ENCODE assay signal across 29 mouse cellular contexts in genomic region chr3:120342747-120343377, GRCm38 (mm10).
DNase-seq lines count a peak whose midpoint lies in the region; ATAC-seq and TF ChIP-seq lines count a peak whose summit lies in the region.
"Had no signal": no experiment of that assay in that cellular context is flagged by ENCODE, and none has a peak within 500 bp of the region (broad histone marks: within the 10 kb centered on the region; RNA-seq: fewer than 3 reads in every experiment).

No protein-coding gene starts in this region.

- H3K4me1 ChIP-seq in hindbrain, embryonic 14.5 days (replicated peaks; ENCODE audit: control insufficient read depth, insufficient read depth, low read length) = no peaks in the 10 kb centered on the region
- peaks cover 5% of the 10 kb centered on the region; the same call in 1 of the 2 replicates for H3K4me1 ChIP-seq in hindbrain, embryonic 10.5 days (replicated peaks)
- H3K4me1 ChIP-seq in midbrain, embryonic 12.5 days = 0 out of 2 replicates have a peak, but pooled peaks cover 2% of the 10 kb centered on the region
- no peaks in the 10 kb centered on the region for H3K4me1 ChIP-seq in midbrain, embryonic 10.5 days
- peaks cover 7% of the 10 kb centered on the region for H3K4me1 ChIP-seq in forebrain, embryonic 16.5 days (replicated peaks; ENCODE audit: control insufficient read depth, insufficient read depth, low read length)
- no peaks in the 10 kb centered on the region for H3K4me1 ChIP-seq in midbrain, postnatal 0 days (ENCODE audit: insufficient read depth, low read length)
- H3K4me1 ChIP-seq: embryonic facial prominence, embryonic 10.5 days; embryonic facial prominence, embryonic 15.5 days; heart, embryonic 12.5 days; hindbrain, embryonic 15.5 days; intestine, embryonic 15.5 days; limb, embryonic 12.5 days; liver, embryonic 15.5 days; lung, embryonic 15.5 days; neural tube, embryonic 15.5 days had no signal

- WGBS in hindbrain, embryonic 14.5 days = 63% methylated on average over 4 of the region's 4 CpGs
- 81% methylated on average over 4 of the region's 4 CpGs for WGBS in hindbrain, embryonic 10.5 days
- 60% methylated on average over 4 of the region's 4 CpGs for WGBS in midbrain, embryonic 12.5 days
- 87% methylated on average over 4 of the region's 4 CpGs for WGBS in midbrain, embryonic 10.5 days
- 47% methylated on average over 4 of the region's 4 CpGs for WGBS in forebrain, embryonic 16.5 days
- 54% methylated on average over 4 of the region's 4 CpGs for WGBS in midbrain, postnatal 0 days

- H3K27ac ChIP-seq in hindbrain, embryonic 14.5 days = no peak overlapping the region
- H3K27ac ChIP-seq in hindbrain, embryonic 10.5 days = no peak overlapping the region
- no peak overlapping the region for H3K27ac ChIP-seq in midbrain, embryonic 12.5 days (replicated peaks)
- no peak overlapping the region for H3K27ac ChIP-seq in midbrain, embryonic 10.5 days (replicated peaks)
- H3K27ac ChIP-seq in forebrain, embryonic 16.5 days (ENCODE audit: low read length) = peak overlapping the region; percentile 61
- no peak overlapping the region for H3K27ac ChIP-seq in midbrain, postnatal 0 days (ENCODE audit: low read depth, low read length)
- H3K27ac ChIP-seq: embryonic facial prominence, embryonic 10.5 days; embryonic facial prominence, embryonic 15.5 days; intestine, embryonic 15.5 days; limb, embryonic 12.5 days; liver, embryonic 15.5 days; lung, embryonic 15.5 days; neural tube, embryonic 15.5 days had no signal

- no peaks in the 10 kb centered on the region for H3K36me3 ChIP-seq in hindbrain, embryonic 14.5 days (replicated peaks; ENCODE audit: control insufficient read depth, insufficient read depth)
- H3K36me3 ChIP-seq in hindbrain, embryonic 10.5 days = no peaks in the 10 kb centered on the region
- no peaks in the 10 kb centered on the region for H3K36me3 ChIP-seq in midbrain, embryonic 12.5 days
- H3K36me3 ChIP-seq in midbrain, embryonic 10.5 days = no peaks in the 10 kb centered on the region
- H3K36me3 ChIP-seq in forebrain, embryonic 16.5 days (ENCODE audit: control insufficient read depth, insufficient read depth) = no peaks in the 10 kb centered on the region
- H3K36me3 ChIP-seq in midbrain, postnatal 0 days (ENCODE audit: insufficient read depth, low read length) = no peaks in the 10 kb centered on the region
- H3K36me3 ChIP-seq: embryonic facial prominence, embryonic 10.5 days; embryonic facial prominence, embryonic 15.5 days; heart, embryonic 12.5 days; hindbrain, embryonic 15.5 days; intestine, embryonic 15.5 days; limb, embryonic 12.5 days; liver, embryonic 15.5 days; lung, embryonic 15.5 days; neural tube, embryonic 15.5 days had no signal

- H3K4me2 ChIP-seq in hindbrain, embryonic 14.5 days (replicated peaks) = no peak overlapping the region
- no peak overlapping the region for H3K4me2 ChIP-seq in midbrain, embryonic 12.5 days (replicated peaks)
- no peak overlapping the region for H3K4me2 ChIP-seq in forebrain, embryonic 16.5 days (ENCODE audit: low read length)
- H3K4me2 ChIP-seq in midbrain, postnatal 0 days (ENCODE audit: low read depth, low read length, poor library complexity, severe bottlenecking) = no peak overlapping the region
- H3K4me2 ChIP-seq: embryonic facial prominence, embryonic 15.5 days; heart, embryonic 12.5 days; hindbrain, embryonic 15.5 days; intestine, embryonic 15.5 days; limb, embryonic 12.5 days; liver, embryonic 15.5 days; lung, embryonic 15.5 days; neural tube, embryonic 15.5 days had no signal

- TF ChIP-seq CTCF in midbrain, postnatal 0 days (IDR thresholded peaks at IDR 0.05) = peak; percentile 60

- no peak overlapping the region for H3K9ac ChIP-seq in hindbrain, embryonic 14.5 days
- H3K9ac ChIP-seq in midbrain, embryonic 12.5 days (replicated peaks) = no peak overlapping the region
- no peak overlapping the region for H3K9ac ChIP-seq in forebrain, embryonic 16.5 days (replicated peaks; ENCODE audit: low read depth, low read length)
- H3K9ac ChIP-seq in midbrain, postnatal 0 days (replicated peaks; ENCODE audit: low read length, poor library complexity, severe bottlenecking) = no peak overlapping the region
- H3K9ac ChIP-seq: embryonic facial prominence, embryonic 15.5 days; heart, embryonic 12.5 days; hindbrain, embryonic 15.5 days; intestine, embryonic 15.5 days; limb, embryonic 12.5 days; liver, embryonic 15.5 days; lung, embryonic 15.5 days; neural tube, embryonic 15.5 days had no signal

- no peak; the same call in 1 of the 2 replicates for ATAC-seq in hindbrain, embryonic 14.5 days (ENCODE audit: low FRiP score)
- ATAC-seq in midbrain, embryonic 12.5 days (ENCODE audit: low FRiP score, low read depth) = peak; percentile 28; the same call in 1 of the 2 replicates
- ATAC-seq in forebrain, embryonic 16.5 days = peak; percentile 77
- ATAC-seq in midbrain, postnatal 0 days (ENCODE audit: low FRiP score) = no peak
- ATAC-seq: Patski had no signal

- intact Hi-C loops in left cerebral cortex, postnatal 10 days (cut with DNase I) = no loop called here

- H3K9me3 ChIP-seq in hindbrain, embryonic 14.5 days (ENCODE audit: control insufficient read depth, low read length) = no peaks in the 10 kb centered on the region
- no peaks in the 10 kb centered on the region for H3K9me3 ChIP-seq in hindbrain, embryonic 10.5 days
- no peaks in the 10 kb centered on the region for H3K9me3 ChIP-seq in midbrain, embryonic 12.5 days
- H3K9me3 ChIP-seq in midbrain, embryonic 10.5 days (replicated peaks) = no peaks in the 10 kb centered on the region
- H3K9me3 ChIP-seq in forebrain, embryonic 16.5 days (ENCODE audit: control insufficient read depth, low read length) = no peaks in the 10 kb centered on the region
- H3K9me3 ChIP-seq in midbrain, postnatal 0 days (ENCODE audit: low read length) = no peaks in the 10 kb centered on the region
- H3K9me3 ChIP-seq: embryonic facial prominence, embryonic 10.5 days; embryonic facial prominence, embryonic 15.5 days; heart, embryonic 12.5 days; hindbrain, embryonic 15.5 days; intestine, embryonic 15.5 days; limb, embryonic 12.5 days; liver, embryonic 15.5 days; lung, embryonic 15.5 days; neural tube, embryonic 15.5 days had no signal

- no peaks in the 10 kb centered on the region for H3K27me3 ChIP-seq in hindbrain, embryonic 14.5 days (ENCODE audit: control insufficient read depth, insufficient read depth, low read length)
- H3K27me3 ChIP-seq in hindbrain, embryonic 10.5 days (ENCODE audit: insufficient read depth, poor library complexity, severe bottlenecking) = no peaks in the 10 kb centered on the region
- H3K27me3 ChIP-seq in midbrain, embryonic 12.5 days = no peaks in the 10 kb centered on the region
- no peaks in the 10 kb centered on the region for H3K27me3 ChIP-seq in midbrain, embryonic 10.5 days (ENCODE audit: low read depth, poor library complexity, severe bottlenecking)
- no peaks in the 10 kb centered on the region for H3K27me3 ChIP-seq in forebrain, embryonic 16.5 days (replicated peaks; ENCODE audit: control insufficient read depth, insufficient read depth, low read length)
- no peaks in the 10 kb centered on the region for H3K27me3 ChIP-seq in midbrain, postnatal 0 days (ENCODE audit: insufficient read depth, low read length)
- H3K27me3 ChIP-seq: embryonic facial prominence, embryonic 15.5 days; heart, embryonic 12.5 days; hindbrain, embryonic 15.5 days; intestine, embryonic 15.5 days; limb, embryonic 12.5 days; liver, embryonic 15.5 days; lung, embryonic 15.5 days; neural tube, embryonic 15.5 days; Patski had no signal

- DNase-seq in hindbrain, embryonic 14.5 days (ENCODE audit: low spot score) = peak; percentile 47
- no peak for DNase-seq in hindbrain, embryonic 10.5 days (ENCODE audit: low spot score)
- no peak for DNase-seq in midbrain, embryonic 10.5 days (ENCODE audit: low spot score)
- DNase-seq in midbrain, postnatal 0 days (ENCODE audit: low spot score) = peak; percentile 53
- DNase-seq in left cerebral cortex, postnatal 10 days (ENCODE audit: extremely low spot score in 1 of 2, low spot score in 2 of 2) = no peak
- no peak for DNase-seq in spleen, postnatal 36 days (ENCODE audit: low spot score in 2 of 2)
- DNase-seq: adrenal gland, postnatal 14 days; cerebellum, adult 18-20 months; cerebellum, postnatal 14 days; gastrocnemius, postnatal 25 days; heart, adult 18-20 months; heart, postnatal 4 days; kidney, adult 2 months; kidney, postnatal 36 days; retina, postnatal 1 day; right cerebral cortex, postnatal 14 days; thymus, postnatal 14 days had no signal

- no peak overlapping the region for H3K4me3 ChIP-seq in hindbrain, embryonic 14.5 days (replicated peaks; ENCODE audit: low read length)
- no peak overlapping the region for H3K4me3 ChIP-seq in hindbrain, embryonic 10.5 days
- no peak overlapping the region for H3K4me3 ChIP-seq in midbrain, embryonic 12.5 days
- no peak overlapping the region for H3K4me3 ChIP-seq in midbrain, embryonic 10.5 days
- H3K4me3 ChIP-seq in forebrain, embryonic 16.5 days (replicated peaks; ENCODE audit: low read length) = no peak overlapping the region
- no peak overlapping the region for H3K4me3 ChIP-seq in midbrain, postnatal 0 days (ENCODE audit: low read depth, low read length)
- H3K4me3 ChIP-seq: embryonic facial prominence, embryonic 10.5 days; embryonic facial prominence, embryonic 15.5 days; heart, embryonic 12.5 days; hindbrain, embryonic 15.5 days; intestine, embryonic 15.5 days; limb, embryonic 12.5 days; liver, embryonic 15.5 days; lung, embryonic 15.5 days; neural tube, embryonic 15.5 days had no signal

Comparison
In these comparisons a context has a peak if more than half of its experiments do, and no peak if none do; other contexts are left out.
1. ATAC-seq: peak in midbrain, embryonic 12.5 days (single experiment) and forebrain, embryonic 16.5 days (single experiment); none in hindbrain, embryonic 14.5 days (single experiment) and midbrain, postnatal 0 days (single experiment).
2. DNase-seq: peak in hindbrain, embryonic 14.5 days (single experiment) and midbrain, postnatal 0 days (single experiment); none in hindbrain, embryonic 10.5 days (single experiment), midbrain, embryonic 10.5 days (single experiment), left cerebral cortex, postnatal 10 days (0 of 2) and spleen, postnatal 36 days (0 of 2).